Mouse (Mus musculus) cerebellum, adult 2 months (tissue): ENCODE data around the gene Cltc. TPM values are rescaled to one million over a fixed set of nuclear protein-coding genes. Genes with fewer than 3 reads are reported as not detected.

Experiments
- DNase-seq, 2 experiments: peaks; one replicate each; pipeline ENCODE4 v3.0.0; 2021
- H3K27ac ChIP-seq: fragments of 200-500 bp; 2 replicates; pipeline ENCODE4 v1.5.1; 2012; ENCODE audit warnings: low read length, control low read depth, inconsistent platforms; ENCODE audit not compliant: insufficient read depth
- H3K27me3 ChIP-seq: fragments of 200-500 bp; 2 replicates; pipeline ENCODE4 v1.6.1; 2012; ENCODE audit warnings: inconsistent platforms, mild to moderate bottlenecking, low read length, moderate library complexity; ENCODE audit not compliant: control insufficient read depth, insufficient read depth
- H3K4me1 ChIP-seq: fragments of 200-500 bp; 2 replicates; pipeline ENCODE4 v1.6.1; 2011; ENCODE audit warnings: low read length; ENCODE audit not compliant: control insufficient read depth, insufficient read depth
- H3K4me3 ChIP-seq: fragments of 200-500 bp; replicated peaks from 2 replicates; pipeline ENCODE3; 2011; ENCODE audit warnings: mild to moderate bottlenecking, low read depth, low read length, control low read depth; ENCODE audit not compliant: insufficient read depth
- CTCF ChIP-seq: fragments of 200-500 bp; IDR thresholded peaks from 2 replicates; pipeline ENCODE4 v1.5.1; 2011; ENCODE audit warnings: low read depth, mild to moderate bottlenecking, control low read depth, low read length, moderate library complexity, borderline replicate concordance; ENCODE audit not compliant: insufficient read depth
- POLR2A ChIP-seq: fragments of 200-500 bp; IDR thresholded peaks from 2 replicates; pipeline ENCODE4 v1.6.1; 2011; ENCODE audit warnings: low read length, control low read depth, borderline replicate concordance; ENCODE audit not compliant: insufficient read depth
- whole genome bisulfite sequencing: fragments of 180-500 bp; shearing (Covaris S2); methylation state at CpG from one replicate; pipeline ENCODE4 v1.1.7; 2018; 5-methylcytosine and 5-hydroxymethylcytosine counted together
- polyA plus RNA-seq: library from polyadenylated mRNA; depleted of rRNA; stranded (reverse); fragments of >200 nt; gene quantifications from 2 replicates; pipeline ENCODE4 v1.2.3, GENCODE M21; 2012

Gene Cltc
- polyA plus RNA-seq, 1 experiment: 465 TPM

DNA sequence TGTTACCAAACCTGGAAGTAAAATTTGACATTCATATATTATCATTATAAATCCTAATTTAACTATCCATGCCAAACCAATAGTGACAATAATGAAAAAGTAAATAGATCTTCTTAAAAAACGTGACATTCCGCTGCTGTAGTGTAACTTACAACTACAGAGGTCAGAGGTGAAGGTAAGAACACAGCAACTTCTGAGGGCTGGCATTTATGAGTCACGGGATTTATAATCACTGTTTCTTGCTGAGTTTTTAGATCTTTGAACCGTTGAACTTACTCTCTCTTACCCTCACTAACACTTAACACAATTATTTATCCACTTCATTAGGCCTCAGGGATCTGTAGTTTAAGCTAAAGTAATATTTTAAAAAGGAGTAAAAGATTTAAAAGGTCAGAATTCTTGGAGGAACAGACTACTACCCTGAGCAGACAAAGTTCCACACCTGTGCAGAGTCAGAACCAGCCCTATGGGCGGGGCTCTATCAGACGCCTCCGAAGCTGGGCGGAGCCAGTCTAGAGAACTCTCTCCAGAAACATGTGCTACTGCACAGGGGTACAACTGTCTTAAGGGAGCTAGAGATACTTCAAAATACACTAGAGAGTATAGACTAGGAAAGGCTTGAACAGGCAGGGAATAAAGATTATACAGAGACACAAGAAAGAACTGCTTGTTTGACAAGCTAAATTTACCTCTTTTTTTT is 19.9 kb downstream of the Cltc start:
- Histone ChIP-seq H3K4me3 (no peak overlapping the region), H3K27ac (no peak overlapping the region), H3K4me1 (no peaks in the 10 kb centered on the region), H3K27me3 (no peaks in the 10 kb centered on the region)
- no peak for TF ChIP-seq CTCF
- TF ChIP-seq POLR2A: no peak
- DNase-seq: no peak
- 77% methylated on average over 8 of the region's 8 CpGs for WGBS

DNA sequence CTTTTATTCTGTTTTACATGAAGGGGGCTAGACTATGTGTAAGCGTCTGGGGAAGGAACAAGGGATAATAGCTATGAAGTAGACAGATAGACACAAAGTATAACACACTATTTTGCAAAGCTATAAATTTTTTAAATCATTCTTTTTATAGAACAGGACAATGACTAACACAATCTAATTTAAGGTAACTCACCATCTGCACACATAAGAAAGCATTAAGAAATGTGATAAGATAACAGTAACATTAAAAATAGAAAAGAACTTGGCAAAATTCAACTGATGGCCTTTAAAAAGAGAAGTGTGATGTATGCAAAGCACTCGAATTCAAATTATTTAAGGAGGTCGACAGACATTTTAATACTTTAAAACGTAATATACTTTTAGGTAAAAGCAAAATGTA is 22.4 kb downstream of the Cltc start:
- H3K27me3 ChIP-seq: no peaks in the 10 kb centered on the region
- no peak for TF ChIP-seq CTCF
- TF ChIP-seq POLR2A: no peak
- no peak for DNase-seq
- no peak overlapping the region for H3K4me3 ChIP-seq
- no peak overlapping the region for H3K27ac ChIP-seq
- WGBS: 88% methylated on average over 4 of the region's 4 CpGs
- no peaks in the 10 kb centered on the region for H3K4me1 ChIP-seq

DNA sequence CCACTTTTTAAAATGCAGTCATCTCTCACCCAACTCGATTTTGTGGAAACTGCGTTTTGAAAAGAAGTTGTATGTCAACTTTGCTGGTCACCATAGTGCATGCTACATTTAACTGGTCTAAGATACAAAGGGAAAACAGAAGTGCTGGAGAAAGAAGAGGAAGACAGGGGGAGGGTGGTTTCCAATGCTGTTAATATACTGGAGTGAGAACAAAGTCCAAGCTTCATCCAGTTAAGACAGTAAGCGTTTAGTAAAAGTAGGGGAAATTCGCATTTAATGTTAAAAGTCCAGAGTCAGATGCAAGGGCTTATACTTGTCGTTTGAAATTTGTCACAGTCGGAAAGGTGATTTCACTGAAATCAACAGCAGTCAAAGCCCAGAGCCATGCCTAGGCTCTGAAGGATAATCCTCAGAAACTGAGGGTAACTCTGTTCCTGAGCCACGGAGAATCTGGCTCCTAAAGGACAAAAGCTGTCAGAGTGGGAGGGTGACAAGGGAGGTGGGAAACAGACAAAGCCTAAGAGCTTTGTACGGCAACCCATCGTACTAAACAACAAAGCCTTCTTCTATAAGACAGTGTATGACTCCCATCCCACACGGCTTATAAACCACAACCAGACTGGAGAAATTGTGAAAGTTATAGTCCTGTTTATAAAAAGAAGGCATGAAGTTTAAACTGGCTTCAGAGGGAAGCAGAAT is 23.0 kb downstream of the Cltc start:
- Histone ChIP-seq H3K4me1 (no peaks in the 10 kb centered on the region), H3K27ac (no peak overlapping the region), H3K27me3 (no peaks in the 10 kb centered on the region), H3K4me3 (no peak overlapping the region)
- no peak for TF ChIP-seq CTCF
- no peak for TF ChIP-seq POLR2A
- 70% methylated on average over 10 of the region's 10 CpGs for WGBS
- no peak for DNase-seq

DNA sequence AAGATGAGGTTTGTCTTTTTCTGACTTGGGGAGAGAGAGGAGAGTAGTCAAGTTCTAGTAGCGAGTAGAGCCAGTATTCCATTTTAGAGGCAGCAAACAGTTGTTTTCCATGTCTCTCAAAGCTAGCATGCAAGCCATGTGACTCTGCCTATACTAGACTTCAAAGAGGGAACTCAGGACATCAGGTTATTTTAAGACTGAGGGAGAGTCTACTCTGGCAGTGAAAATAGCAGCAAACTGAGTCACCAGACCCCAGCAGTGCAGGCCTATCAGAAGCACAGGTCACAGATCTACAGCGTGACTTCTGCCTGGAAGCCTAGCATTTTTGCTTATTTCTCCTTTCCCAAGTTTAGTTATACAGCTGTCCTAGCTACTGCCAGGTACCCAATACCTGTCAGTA is 25.9 kb downstream of the Cltc start:
- TF ChIP-seq CTCF (no peak), POLR2A (no peak)
- no peak overlapping the region for H3K27ac ChIP-seq

DNA sequence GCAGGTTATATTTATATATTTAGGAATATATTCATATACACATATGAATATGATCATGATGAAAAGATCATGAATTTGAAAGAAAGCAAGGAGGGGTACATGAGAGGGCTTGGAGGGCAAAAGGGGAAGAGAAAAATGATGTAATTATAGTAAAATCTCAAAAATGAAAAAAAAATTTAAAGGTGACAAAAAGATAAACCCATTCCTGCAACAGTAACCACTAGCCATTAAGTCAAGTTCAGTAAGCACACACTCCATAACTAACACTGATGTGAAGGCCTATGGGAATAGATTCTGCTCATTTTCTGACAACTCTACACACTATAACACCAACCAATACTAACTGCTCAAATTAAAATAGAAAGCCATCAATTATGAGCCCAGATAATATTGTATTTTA is 31.8 kb downstream of the Cltc start:
- H3K4me1 ChIP-seq: no peaks in the 10 kb centered on the region
- no peak overlapping the region for H3K27ac ChIP-seq
- H3K4me3 ChIP-seq: no peak overlapping the region
- TF ChIP-seq POLR2A: no peak
- TF ChIP-seq CTCF: no peak
- DNase-seq: no peak
- H3K27me3 ChIP-seq: no peaks in the 10 kb centered on the region

More for the DNA sequence above, 25.9 kb downstream of the Cltc start:
- DNase-seq: no peak
- no peak overlapping the region for H3K4me3 ChIP-seq
- H3K27me3 ChIP-seq: no peaks in the 10 kb centered on the region
- 67% methylated on average over 2 of the region's 2 CpGs for WGBS
- no peaks in the 10 kb centered on the region for H3K4me1 ChIP-seq

DNA sequence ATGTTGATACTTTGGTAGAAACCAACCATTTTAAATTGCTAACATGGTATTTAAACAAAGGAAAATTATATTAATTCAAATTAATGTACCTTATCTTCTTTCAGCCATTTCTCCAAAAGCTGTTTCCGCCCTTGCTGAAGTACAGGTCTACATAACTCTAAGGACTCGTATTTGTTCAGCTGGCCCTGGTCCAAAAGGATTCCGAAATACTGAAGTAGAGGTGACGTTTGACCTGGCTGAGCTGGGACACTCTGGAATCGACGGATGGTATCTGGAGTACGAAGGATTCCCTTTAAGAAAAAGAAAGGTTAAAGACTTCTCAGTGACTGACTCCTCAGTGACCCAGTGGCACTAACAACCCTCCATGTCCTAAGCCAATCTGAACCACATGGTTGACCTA is 32.4 kb downstream of the Cltc start:
- Histone ChIP-seq H3K4me1 (no peaks in the 10 kb centered on the region), H3K27me3 (no peaks in the 10 kb centered on the region), H3K27ac (no peak overlapping the region), H3K4me3 (no peak overlapping the region)
- 76% methylated on average over 7 of the region's 7 CpGs for WGBS
- TF ChIP-seq POLR2A: no peak
- no peak for TF ChIP-seq CTCF
- no peak for DNase-seq

DNA sequence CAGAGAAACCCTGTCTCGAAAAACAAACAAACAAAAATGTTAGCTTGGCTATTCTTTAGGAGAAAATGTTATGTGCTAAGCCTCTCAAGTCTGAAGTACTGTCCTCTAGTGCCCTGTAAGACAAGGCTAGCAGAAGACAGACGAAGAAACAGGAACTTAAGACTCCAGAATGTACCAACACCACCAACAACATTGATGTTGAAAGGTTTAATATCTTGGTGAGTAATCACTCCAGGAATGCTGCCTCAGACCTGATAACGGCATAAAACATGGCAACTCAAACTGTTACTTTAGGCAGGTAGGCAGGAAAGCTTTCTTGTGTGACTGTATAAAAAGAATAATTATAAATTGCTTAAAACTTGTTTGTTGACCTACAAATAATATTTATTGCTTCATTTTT is 33.4 kb downstream of the Cltc start:
- H3K27me3 ChIP-seq: no peaks in the 10 kb centered on the region
- no peak overlapping the region for H3K27ac ChIP-seq
- WGBS: 89% methylated on average over 3 of the region's 3 CpGs
- no peak for TF ChIP-seq CTCF
- no peak for TF ChIP-seq POLR2A
- H3K4me1 ChIP-seq: no peaks in the 10 kb centered on the region
- H3K4me3 ChIP-seq: no peak overlapping the region
- DNase-seq: no peak

DNA sequence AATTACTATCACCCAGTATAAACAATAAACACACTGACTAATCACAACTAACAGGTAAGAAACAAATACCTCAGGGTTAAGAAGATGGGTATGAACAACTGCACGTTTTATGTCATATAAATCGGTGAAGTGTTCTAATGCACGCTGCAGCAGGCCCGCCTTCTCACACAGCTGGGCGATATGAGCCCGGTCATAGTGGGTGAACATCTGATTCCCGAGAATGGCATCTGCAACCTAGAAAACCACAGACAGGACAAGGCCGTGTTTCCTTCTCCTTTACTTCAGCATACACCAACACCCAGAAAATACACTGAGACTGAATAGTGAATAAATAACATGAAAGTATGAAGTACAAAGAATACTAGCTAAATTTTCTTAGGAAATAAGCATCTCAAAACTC is 38.0 kb downstream of the Cltc start:
- WGBS: 93% methylated on average over 8 of the region's 8 CpGs
- TF ChIP-seq CTCF: no peak
- TF ChIP-seq POLR2A: no peak
- no peak for DNase-seq
- no peaks in the 10 kb centered on the region for H3K27me3 ChIP-seq
- H3K27ac ChIP-seq: no peak overlapping the region
- H3K4me3 ChIP-seq: no peak overlapping the region
- H3K4me1 ChIP-seq: no peaks in the 10 kb centered on the region
